27 mouse cellular contexts compared by ENCODE assay signal in the genomic region with DNA sequence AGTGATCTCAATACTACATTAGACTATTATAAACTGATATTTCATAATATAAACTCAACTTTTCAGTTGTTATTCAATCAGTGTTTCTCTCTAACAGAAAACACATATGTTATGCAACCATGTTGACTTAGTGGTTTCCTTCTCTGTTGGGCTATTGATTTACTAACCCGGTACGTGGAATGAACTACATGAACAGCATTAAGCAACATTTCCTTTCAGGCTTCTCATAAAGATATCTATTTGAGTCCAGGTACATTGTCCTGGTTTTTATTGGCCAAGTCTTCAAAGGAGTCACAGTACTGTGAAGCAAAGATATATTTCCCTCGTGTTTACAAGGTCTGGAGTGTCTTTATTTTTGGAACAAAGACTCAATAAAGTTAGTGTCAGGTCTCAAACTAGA.
DNase-seq lines count a peak whose midpoint lies in the region; ATAC-seq and TF ChIP-seq lines count a peak whose summit lies in the region.
"Had no signal": no experiment of that assay in that cellular context is flagged by ENCODE, and none has a peak within 500 bp of the region (broad histone marks: within the 10 kb centered on the region; RNA-seq: fewer than 3 reads in every experiment).

No protein-coding gene starts in this region.

- H3K4me1 ChIP-seq in kidney, adult 2 months (ENCODE audit: control insufficient read depth, insufficient read depth, low read length), result no peaks in the 10 kb centered on the region
- H3K4me1 ChIP-seq in kidney, postnatal 0 days (replicated peaks; ENCODE audit: insufficient read depth, low read length), result no peaks in the 10 kb centered on the region
- no peaks in the 10 kb centered on the region for H3K4me1 ChIP-seq in liver, embryonic 16.5 days (ENCODE audit: control insufficient read depth, low read depth, low read length)
- no peaks in the 10 kb centered on the region for H3K4me1 ChIP-seq in liver, embryonic 11.5 days (replicated peaks; ENCODE audit: control insufficient read depth, insufficient read depth, low read length)
- H3K4me1 ChIP-seq in liver, postnatal 0 days (ENCODE audit: insufficient read depth), result no peaks in the 10 kb centered on the region
- H3K4me1 ChIP-seq: heart, embryonic 12.5 days; heart, embryonic 15.5 days; hindbrain, embryonic 10.5 days; hindbrain, embryonic 13.5 days had no signal

- no peak overlapping the region for H3K9ac ChIP-seq in kidney, postnatal 0 days (ENCODE audit: low read depth, low read length)
- no peak overlapping the region for H3K9ac ChIP-seq in liver, embryonic 16.5 days (ENCODE audit: low read depth, low read length)
- no peak overlapping the region for H3K9ac ChIP-seq in liver, embryonic 11.5 days (ENCODE audit: low read depth, low read length)
- no peak overlapping the region for H3K9ac ChIP-seq in liver, postnatal 0 days (replicated peaks)
- H3K9ac ChIP-seq: forebrain, postnatal 0 days; heart, embryonic 12.5 days; heart, embryonic 15.5 days; hindbrain, embryonic 13.5 days had no signal

- no peak overlapping the region for H3K27ac ChIP-seq in kidney, adult 2 months (ENCODE audit: insufficient read depth, low read depth, low read length)
- no peak overlapping the region for H3K27ac ChIP-seq in kidney, postnatal 0 days
- H3K27ac ChIP-seq in liver, embryonic 16.5 days (ENCODE audit: low read length), result no peak overlapping the region
- no peak overlapping the region for H3K27ac ChIP-seq in liver, embryonic 11.5 days (ENCODE audit: low read depth, low read length)
- H3K27ac ChIP-seq in liver, postnatal 0 days (ENCODE audit: low read depth), result no peak overlapping the region
- H3K27ac ChIP-seq: gastrocnemius, adult 2 months; heart, embryonic 15.5 days; hindbrain, embryonic 10.5 days; hindbrain, embryonic 13.5 days had no signal

- no peak for ATAC-seq in kidney, postnatal 0 days (replicated peaks; ENCODE audit: low FRiP score, low read depth)
- peak; percentile 78 for ATAC-seq in liver, embryonic 16.5 days (ENCODE audit: low read depth)
- no peak for ATAC-seq in liver, embryonic 11.5 days (replicated peaks; ENCODE audit: low FRiP score)
- peak; percentile 91 for ATAC-seq in liver, postnatal 0 days
- ATAC-seq: activated CD4-positive, CD25-positive, alpha-beta regulatory T cell, adult 4 months; forebrain, embryonic 14.5 days; forebrain, postnatal 0 days had no signal

- no peaks in the 10 kb centered on the region for H3K27me3 ChIP-seq in kidney, adult 2 months (replicated peaks; ENCODE audit: control insufficient read depth, insufficient read depth, low read length)
- H3K27me3 ChIP-seq in kidney, postnatal 0 days (ENCODE audit: insufficient read depth, low read length), result no peaks in the 10 kb centered on the region
- no peaks in the 10 kb centered on the region for H3K27me3 ChIP-seq in liver, embryonic 16.5 days (ENCODE audit: control insufficient read depth, insufficient read depth, low read depth, low read length)
- H3K27me3 ChIP-seq in liver, embryonic 11.5 days (replicated peaks; ENCODE audit: control insufficient read depth, insufficient read depth, low read length), result no peaks in the 10 kb centered on the region
- no peaks in the 10 kb centered on the region for H3K27me3 ChIP-seq in liver, postnatal 0 days (ENCODE audit: insufficient read depth, low read length)
- H3K27me3 ChIP-seq: heart, embryonic 12.5 days; heart, embryonic 15.5 days; hindbrain, embryonic 13.5 days had no signal

- peak; percentile 35; the same call in 1 of the 2 replicates for TF ChIP-seq EP300 in liver, postnatal 0 days (IDR thresholded peaks at IDR 0.05; ENCODE audit: low read depth)

- H3K4me2 ChIP-seq in kidney, postnatal 0 days (ENCODE audit: low read length), result no peak overlapping the region
- H3K4me2 ChIP-seq in liver, embryonic 16.5 days (ENCODE audit: low read depth, low read length), result no peak overlapping the region
- no peak overlapping the region for H3K4me2 ChIP-seq in liver, embryonic 11.5 days
- no peak overlapping the region for H3K4me2 ChIP-seq in liver, postnatal 0 days (ENCODE audit: low read depth, low read length)
- H3K4me2 ChIP-seq: heart, embryonic 12.5 days; heart, embryonic 15.5 days; hindbrain, embryonic 13.5 days had no signal

- TF ChIP-seq CTCF in kidney, adult 2 months (conservative IDR thresholded peaks at IDR 0.05; ENCODE audit: insufficient read depth, insufficient read length, low read depth, low read length), result no peak
- TF ChIP-seq CTCF in kidney, postnatal 0 days (IDR thresholded peaks at IDR 0.05; ENCODE audit: low read depth), result no peak
- TF ChIP-seq CTCF in liver, postnatal 0 days (IDR thresholded peaks at IDR 0.05; ENCODE audit: low read depth), result no peak

- DNase-seq in kidney, adult 2 months, result peak; percentile 31
- no peak for DNase-seq in kidney, postnatal 14 days
- peak; percentile 6 for DNase-seq in kidney, postnatal 0 days (ENCODE audit: low spot score)
- no peak for DNase-seq in kidney, adult 11 months
- DNase-seq in liver, embryonic 11.5 days (ENCODE audit: low spot score), result no peak
- DNase-seq in liver, postnatal 0 days, result no peak
- no peak for DNase-seq in left cerebral cortex, postnatal 10 days (ENCODE audit: extremely low spot score in 1 of 2, low spot score in 2 of 2)
- DNase-seq: adrenal gland, adult 8-10 months; adrenal gland, postnatal 25 days; cerebellum, adult 11-12 months; cerebellum, adult 8-10 months; cerebellum, postnatal 10 days; cerebellum, postnatal 36 days; embryo, embryonic 11 days; forebrain, postnatal 0 days; gastrocnemius, adult 2 months; gastrocnemius, postnatal 14 days; heart, adult 18-20 months; heart, postnatal 10 days; heart, postnatal 36 days had no signal

- H3K9me3 ChIP-seq in kidney, postnatal 0 days (replicated peaks; ENCODE audit: low read length), result no peaks in the 10 kb centered on the region
- H3K9me3 ChIP-seq in liver, embryonic 16.5 days (replicated peaks; ENCODE audit: control insufficient read depth, low read length), result no peaks in the 10 kb centered on the region
- no peaks in the 10 kb centered on the region for H3K9me3 ChIP-seq in liver, embryonic 11.5 days (ENCODE audit: control insufficient read depth, low read length)
- no peaks in the 10 kb centered on the region for H3K9me3 ChIP-seq in liver, postnatal 0 days (ENCODE audit: low read length)
- H3K9me3 ChIP-seq: heart, embryonic 12.5 days; heart, embryonic 15.5 days; hindbrain, embryonic 10.5 days; hindbrain, embryonic 13.5 days had no signal

- H3K36me3 ChIP-seq in kidney, adult 2 months (ENCODE audit: control insufficient read depth, insufficient read depth, low read length), result no peaks in the 10 kb centered on the region
- H3K36me3 ChIP-seq in kidney, postnatal 0 days (ENCODE audit: insufficient read depth, low read length), result no peaks in the 10 kb centered on the region
- no peaks in the 10 kb centered on the region for H3K36me3 ChIP-seq in liver, embryonic 16.5 days (ENCODE audit: control insufficient read depth, insufficient read depth)
- H3K36me3 ChIP-seq in liver, embryonic 11.5 days (ENCODE audit: control insufficient read depth, insufficient read depth, low read length), result no peaks in the 10 kb centered on the region
- H3K36me3 ChIP-seq in liver, postnatal 0 days (replicated peaks; ENCODE audit: insufficient read depth, low read length), result no peaks in the 10 kb centered on the region
- H3K36me3 ChIP-seq: heart, embryonic 12.5 days; heart, embryonic 15.5 days; hindbrain, embryonic 10.5 days; hindbrain, embryonic 13.5 days had no signal

- intact Hi-C loops in left cerebral cortex, postnatal 10 days (cut with DNase I), result no loop called here

- H3K4me3 ChIP-seq in kidney, adult 2 months (ENCODE audit: insufficient read depth, low read depth, low read length), result no peak overlapping the region
- H3K4me3 ChIP-seq in kidney, postnatal 0 days (replicated peaks; ENCODE audit: low read depth, low read length), result no peak overlapping the region
- H3K4me3 ChIP-seq in liver, embryonic 16.5 days (ENCODE audit: low read depth, low read length), result no peak overlapping the region
- H3K4me3 ChIP-seq in liver, embryonic 11.5 days (ENCODE audit: low read depth, low read length), result no peak overlapping the region
- no peak overlapping the region for H3K4me3 ChIP-seq in liver, postnatal 0 days (ENCODE audit: low read depth, low read length)
- H3K4me3 ChIP-seq: gastrocnemius, adult 2 months; heart, embryonic 12.5 days; heart, embryonic 15.5 days; hindbrain, embryonic 10.5 days; hindbrain, embryonic 13.5 days had no signal

- TF ChIP-seq POLR2A in kidney, adult 2 months (IDR thresholded peaks at IDR 0.05; ENCODE audit: low read depth, low read length), result no peak

- 19% methylated on average over 3 of the region's 3 CpGs for WGBS in kidney, adult 2 months
- WGBS in kidney, postnatal 0 days, result 26% methylated on average over 3 of the region's 3 CpGs
- WGBS in liver, embryonic 16.5 days (ENCODE audit: insufficient replicate concordance), result 40% methylated on average over 3 of the region's 3 CpGs
- WGBS in liver, embryonic 11.5 days, result 73% methylated on average over 3 of the region's 3 CpGs
- 42% methylated on average over 3 of the region's 3 CpGs for WGBS in liver, postnatal 0 days (ENCODE audit: insufficient replicate concordance)

Comparison
In these comparisons a context has a peak if more than half of its experiments do, and no peak if none do; other contexts are left out.
1. DNase-seq: peak in kidney, adult 2 months (single experiment) and kidney, postnatal 0 days (single experiment); none in kidney, postnatal 14 days (single experiment), kidney, adult 11 months (single experiment), liver, embryonic 11.5 days (single experiment), liver, postnatal 0 days (single experiment) and left cerebral cortex, postnatal 10 days (0 of 2).
2. ATAC-seq: peak in liver, embryonic 16.5 days (single experiment) and liver, postnatal 0 days (single experiment); none in kidney, postnatal 0 days (single experiment) and liver, embryonic 11.5 days (single experiment).